Mouse (Mus musculus) megakaryocyte, embryonic 14.5 days (primary cell): ENCODE measurements around the gene Rit1. TPM values are rescaled to one million over a fixed set of nuclear protein-coding genes. Genes with fewer than 3 reads are reported as not detected.
A peak's percentile ranks its signal among the peaks of the same experiment; 100 is the strongest.
"Not testable (repeated sequence)": the region's sequence is repeated elsewhere in the genome, so short reads cannot be mapped to it uniquely, and the experiment has no call there.

Experiments used
- H3K27me3 ChIP-seq: replicated peaks from 2 replicates; pipeline ENCODE3; 2012; ENCODE audit warnings: inconsistent platforms
- H3K36me3 ChIP-seq: replicated peaks from 2 replicates; pipeline ENCODE3; 2012; ENCODE audit warnings: low read length, inconsistent platforms, mixed read lengths
- H3K4me1 ChIP-seq: 2 replicates; pipeline ENCODE4 v1.6.1; 2012; ENCODE audit warnings: inconsistent platforms
- H3K4me3 ChIP-seq: replicated peaks from 2 replicates; pipeline ENCODE3; 2012; ENCODE audit warnings: moderate library complexity, mild to moderate bottlenecking, inconsistent platforms
- H3K9me3 ChIP-seq: 2 replicates; pipeline ENCODE4 v1.6.1; 2012; ENCODE audit warnings: inconsistent platforms
- FLI1 ChIP-seq: IDR thresholded peaks from 2 replicates; pipeline ENCODE4 v1.6.1; 2012; ENCODE audit warnings: low read length, inconsistent platforms, mixed read lengths
- GATA1 ChIP-seq: IDR thresholded peaks from 3 replicates; pipeline ENCODE4 v1.6.1; 2012; ENCODE audit warnings: mixed read lengths, low read length, inconsistent platforms, borderline replicate concordance
- polyA plus RNA-seq: library from polyadenylated mRNA; stranded (reverse); fragments of >175 nt; gene quantifications from 2 replicates; pipeline ENCODE4 v1.2.3, GENCODE M21; 2012; ENCODE audit warnings: low replicate concordance; ENCODE audit not compliant: insufficient read depth

Rit1 gene
- polyA plus RNA-seq, 1 experiment, result 71.5 TPM

DNA sequence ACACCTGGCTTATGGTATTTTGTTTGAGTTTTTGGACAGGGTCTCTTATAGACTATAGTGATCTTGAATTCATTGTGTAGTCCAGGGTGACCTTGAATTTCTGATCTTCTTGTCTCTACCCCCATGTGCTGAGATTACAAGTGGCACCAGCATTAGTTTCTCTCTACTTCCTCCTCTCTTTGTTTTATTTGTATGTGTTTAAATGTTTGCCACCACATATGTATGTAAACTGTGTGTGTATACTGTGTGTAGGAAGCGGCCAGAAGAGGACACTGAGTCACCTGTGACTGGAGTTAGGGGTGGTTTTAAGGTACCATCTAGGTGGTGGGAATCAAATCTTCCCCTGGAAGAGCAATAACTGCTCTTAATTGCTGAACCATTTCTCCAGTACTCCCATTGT is 18.6 kb upstream of the Rit1 start:
- TF ChIP-seq GATA1 (no peak), FLI1 (no peak)
- Histone ChIP-seq H3K27me3 (no peaks in the 10 kb centered on the region), H3K4me1 (peaks cover 3% of the 10 kb centered on the region; the same call in 1 of the 2 replicates), H3K4me3 (no peak overlapping the region), H3K9me3 (no peaks in the 10 kb centered on the region), H3K36me3 (peaks cover 98% of the 10 kb centered on the region)

DNA sequence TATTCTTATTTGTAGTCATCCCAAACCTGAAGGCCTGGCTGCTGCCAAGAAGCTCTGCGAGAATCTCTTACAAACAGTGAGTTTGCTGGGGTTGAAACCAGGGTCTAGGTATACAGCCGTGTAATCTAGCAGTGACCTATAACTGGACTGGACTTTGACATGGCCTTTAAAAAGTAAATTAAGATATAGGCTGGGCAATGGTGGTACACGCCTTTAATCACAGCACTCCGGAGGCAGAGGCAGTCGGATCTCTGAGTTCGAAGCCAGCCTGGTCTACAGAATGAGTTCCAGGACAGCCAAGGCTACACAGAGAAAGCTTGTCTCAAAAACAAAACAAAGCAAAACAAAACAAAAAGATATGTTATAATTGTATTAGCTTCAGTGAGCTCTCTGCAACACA is 17.8 kb upstream of the Rit1 start:
- TF ChIP-seq GATA1, result no peak
- no peak for TF ChIP-seq FLI1
- no peaks in the 10 kb centered on the region for H3K9me3 ChIP-seq
- peaks cover 98% of the 10 kb centered on the region for H3K36me3 ChIP-seq
- H3K4me3 ChIP-seq, result no peak overlapping the region
- H3K27me3 ChIP-seq, result no peaks in the 10 kb centered on the region
- H3K4me1 ChIP-seq, result no peaks in the 10 kb centered on the region; the same call in 1 of the 2 replicates

DNA sequence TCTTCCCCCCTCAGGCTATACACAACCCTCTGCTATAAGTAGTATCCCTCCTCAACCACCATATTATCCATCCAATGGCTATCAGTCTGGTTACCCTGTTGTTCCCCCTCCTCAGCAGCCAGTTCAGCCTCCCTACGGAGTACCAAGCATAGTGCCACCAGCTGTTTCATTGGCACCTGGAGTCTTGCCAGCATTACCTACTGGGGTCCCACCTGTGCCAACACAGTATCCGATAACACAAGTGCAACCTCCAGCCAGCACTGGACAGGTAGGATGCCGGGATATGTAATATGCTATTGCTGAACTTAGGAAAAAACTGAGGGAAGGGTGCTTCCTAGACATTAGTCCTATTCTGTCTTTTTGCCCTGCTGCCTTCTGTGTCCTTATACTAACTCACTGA is 16.4 kb upstream of the Rit1 start:
- TF ChIP-seq GATA1 (no peak), FLI1 (no peak)
- no peaks in the 10 kb centered on the region for H3K27me3 ChIP-seq
- H3K36me3 ChIP-seq, result peaks cover 98% of the 10 kb centered on the region
- H3K4me1 ChIP-seq, result no peaks in the 10 kb centered on the region
- no peaks in the 10 kb centered on the region for H3K9me3 ChIP-seq
- H3K4me3 ChIP-seq, result no peak overlapping the region

DNA sequence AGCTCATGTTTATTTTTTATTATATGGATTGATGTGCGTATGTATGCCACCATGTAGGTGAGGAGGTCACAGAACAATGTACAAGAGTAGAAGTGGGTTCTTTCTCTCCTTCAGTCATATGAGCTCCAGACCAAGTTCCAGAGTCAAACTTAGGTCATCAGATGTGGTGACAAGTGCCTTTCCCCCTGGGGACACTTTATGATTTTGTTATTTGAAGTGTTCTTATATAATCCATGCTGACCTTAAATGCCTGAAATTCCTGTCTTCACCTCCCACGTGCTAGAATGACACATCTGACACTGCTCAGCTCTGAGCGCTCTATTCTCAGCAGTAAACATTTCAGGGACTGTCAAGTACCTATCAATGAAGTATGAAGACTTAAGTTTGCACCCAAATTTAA is 15.4 kb upstream of the Rit1 start:
- TF ChIP-seq GATA1 (no peak), FLI1 (no peak)
- Histone ChIP-seq H3K4me3 (no peak overlapping the region), H3K9me3 (no peaks in the 10 kb centered on the region), H3K27me3 (no peaks in the 10 kb centered on the region), H3K4me1 (no peaks in the 10 kb centered on the region), H3K36me3 (peaks cover 98% of the 10 kb centered on the region)

DNA sequence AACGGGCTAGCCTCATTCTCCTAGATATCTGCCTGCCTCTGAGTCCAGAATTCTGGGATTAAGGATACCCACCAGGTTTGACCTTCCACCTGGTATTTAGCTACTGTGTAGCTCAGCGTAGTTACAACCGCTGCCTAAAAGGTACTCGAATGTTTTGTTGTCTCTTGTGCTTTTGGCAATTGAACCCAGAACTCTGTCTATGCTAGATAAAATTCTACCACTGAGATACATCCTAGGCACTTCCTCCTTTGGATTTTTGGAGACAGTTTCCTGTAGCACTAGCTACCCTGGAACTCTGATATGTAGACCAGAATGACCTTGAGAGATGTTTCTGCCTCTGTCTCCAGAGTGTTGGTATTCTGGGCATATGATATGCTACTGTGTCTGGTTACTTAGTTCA is 2.9 kb upstream of the Rit1 start:
- H3K36me3 ChIP-seq, result peaks cover 73% of the 10 kb centered on the region
- H3K4me1 ChIP-seq, result peaks cover 36% of the 10 kb centered on the region
- TF ChIP-seq FLI1 (no peak), GATA1 (no peak)
- no peaks in the 10 kb centered on the region for H3K9me3 ChIP-seq
- no peaks in the 10 kb centered on the region for H3K27me3 ChIP-seq
- no peak overlapping the region for H3K4me3 ChIP-seq

DNA sequence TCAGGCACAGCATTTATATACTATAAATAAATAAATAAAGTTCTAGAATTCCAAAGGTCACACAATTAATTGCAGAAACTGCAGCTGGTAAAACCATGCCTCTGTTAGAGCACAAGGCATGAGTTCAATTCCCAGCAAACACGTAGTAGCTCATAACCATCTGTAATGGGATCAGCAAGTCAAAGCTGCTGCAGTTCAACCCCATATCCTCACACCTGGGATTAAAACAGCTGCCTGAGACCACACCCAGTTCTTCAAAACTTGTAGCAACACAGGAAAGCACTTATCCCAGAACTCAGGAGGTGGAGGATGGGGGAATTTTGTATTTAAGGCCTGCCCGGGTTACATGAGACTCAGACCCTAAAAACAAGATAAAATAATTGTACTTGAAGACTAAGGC is 1.9 kb upstream of the Rit1 start:
- Histone ChIP-seq H3K9me3 (no peaks in the 10 kb centered on the region), H3K36me3 (peaks cover 73% of the 10 kb centered on the region), H3K4me1 (peaks cover 46% of the 10 kb centered on the region), H3K4me3 (no peak overlapping the region), H3K27me3 (no peaks in the 10 kb centered on the region)
- no peak for TF ChIP-seq FLI1
- TF ChIP-seq GATA1, result no peak

DNA sequence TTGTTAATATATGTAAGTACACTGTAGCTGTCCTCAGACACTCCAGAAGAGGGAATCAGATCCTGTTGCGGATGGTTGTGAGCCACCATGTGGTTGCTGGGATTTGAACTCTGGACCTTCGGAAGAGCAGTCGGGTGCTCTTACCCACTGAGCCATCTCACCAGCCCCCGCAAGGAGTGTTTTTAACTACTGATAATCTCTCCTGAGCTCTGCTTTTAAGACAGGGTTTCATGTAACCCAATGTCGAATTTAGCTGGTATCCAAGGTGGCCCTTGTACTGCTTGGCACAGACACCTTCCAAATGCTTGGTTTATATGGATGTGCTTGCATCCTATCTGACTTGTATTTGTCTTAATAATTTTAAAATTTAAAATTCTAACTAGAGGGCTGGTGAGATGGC is 922 bp upstream of the Rit1 start:
- Histone ChIP-seq H3K4me1 (peaks cover 56% of the 10 kb centered on the region), H3K36me3 (peaks cover 73% of the 10 kb centered on the region)
- H3K9me3 ChIP-seq, H3K4me3 ChIP-seq, H3K27me3 ChIP-seq: not testable (repeated sequence)

DNA sequence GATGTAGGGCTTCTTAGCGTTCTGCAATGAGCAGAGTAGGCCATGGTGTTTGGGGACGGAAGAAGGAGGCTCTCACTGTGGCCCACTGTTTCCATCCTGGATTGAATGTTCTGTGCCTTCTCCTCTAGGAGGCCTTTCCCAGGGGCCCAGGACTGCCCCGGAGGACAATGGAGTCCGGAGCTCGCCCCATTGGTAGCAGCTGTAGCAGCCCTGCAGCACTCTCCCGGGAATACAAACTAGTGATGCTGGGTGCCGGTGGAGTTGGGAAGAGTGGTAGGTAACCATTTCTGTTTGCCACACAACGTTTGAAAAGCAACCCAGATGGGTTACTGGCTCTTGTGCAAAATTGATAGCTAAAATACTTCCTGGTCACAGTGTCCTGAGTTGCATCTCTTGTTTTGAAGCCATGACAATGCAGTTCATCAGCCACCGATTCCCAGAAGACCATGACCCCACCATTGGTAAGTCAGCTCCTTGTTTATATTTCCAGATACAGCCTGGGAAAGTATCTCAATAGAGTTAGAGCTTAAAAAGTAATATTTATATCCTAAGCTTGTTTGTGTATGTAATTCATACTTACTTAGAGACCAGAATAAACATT is 660 bp downstream of the Rit1 start:
- Histone ChIP-seq H3K9me3 (no peaks in the 10 kb centered on the region), H3K4me3 (peak overlapping the region; percentile 99), H3K4me1 (peaks cover 68% of the 10 kb centered on the region), H3K36me3 (peaks cover 73% of the 10 kb centered on the region), H3K27me3 (no peaks in the 10 kb centered on the region)
- TF ChIP-seq GATA1 (no peak), FLI1 (no peak)

GRCm38 (mm10) chr3:88717831-88718230 is 1.2 kb downstream of the Rit1 start:
- peaks cover 69% of the 10 kb centered on the region for H3K36me3 ChIP-seq
- peak overlapping the region; percentile 99 for H3K4me3 ChIP-seq
- H3K27me3 ChIP-seq, result no peaks in the 10 kb centered on the region
- H3K9me3 ChIP-seq, result no peaks in the 10 kb centered on the region
- peaks cover 66% of the 10 kb centered on the region for H3K4me1 ChIP-seq
- no peak for TF ChIP-seq FLI1
- no peak for TF ChIP-seq GATA1

DNA sequence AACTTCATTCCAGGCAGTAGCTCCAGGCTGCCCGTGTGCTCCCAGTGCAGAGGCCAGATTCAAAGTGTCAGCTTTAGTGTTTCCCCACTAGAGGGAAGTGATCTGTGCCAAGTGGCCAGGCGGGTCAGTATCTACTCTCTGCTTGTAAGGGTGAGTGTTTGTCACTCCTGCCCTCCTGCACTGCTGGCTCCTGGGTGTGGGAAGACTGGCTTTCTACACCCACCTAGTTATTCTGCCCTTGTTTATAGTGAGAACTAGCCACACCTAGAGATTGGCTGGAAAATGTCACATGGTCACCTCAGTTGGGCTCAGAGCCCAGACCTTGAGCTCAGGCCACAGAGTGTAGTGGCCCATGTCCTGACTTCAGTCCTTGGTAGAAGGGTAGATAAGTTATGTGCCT is 2.5 kb downstream of the Rit1 start:
- Histone ChIP-seq H3K27me3 (no peaks in the 10 kb centered on the region), H3K36me3 (peaks cover 69% of the 10 kb centered on the region), H3K4me3 (peak overlapping the region; percentile 99), H3K9me3 (no peaks in the 10 kb centered on the region), H3K4me1 (peaks cover 63% of the 10 kb centered on the region)
- TF ChIP-seq GATA1 (no peak), FLI1 (no peak)

- H3K27me3 ChIP-seq, result no peaks in the 10 kb centered on the region
- TF ChIP-seq GATA1 (no peak), FLI1 (no peak)
- H3K4me3 ChIP-seq, result no peak overlapping the region
- H3K4me1 ChIP-seq, result peaks cover 26% of the 10 kb centered on the region
- peaks cover 7% of the 10 kb centered on the region for H3K9me3 ChIP-seq
- H3K36me3 ChIP-seq, result peaks cover 16% of the 10 kb centered on the region
Measured at GRCm38 (mm10) chr3:88736556-88736955, 19.9 kb downstream of the Rit1 start.
